Mouse (Mus musculus) erythroblast, embryonic 14.5 days (primary cell): ENCODE data around the gene Rbm44.

Source experiments
- GATA1 ChIP-seq: IDR thresholded peaks from 2 replicates; pipeline ENCODE4 v1.6.1; 2012; ENCODE audit warnings: low read length, inconsistent platforms, mixed read lengths
- TAL1 ChIP-seq: IDR thresholded peaks from 3 replicates; pipeline ENCODE4 v1.6.1; 2012; ENCODE audit warnings: low read length, inconsistent platforms, mixed read lengths

DNA sequence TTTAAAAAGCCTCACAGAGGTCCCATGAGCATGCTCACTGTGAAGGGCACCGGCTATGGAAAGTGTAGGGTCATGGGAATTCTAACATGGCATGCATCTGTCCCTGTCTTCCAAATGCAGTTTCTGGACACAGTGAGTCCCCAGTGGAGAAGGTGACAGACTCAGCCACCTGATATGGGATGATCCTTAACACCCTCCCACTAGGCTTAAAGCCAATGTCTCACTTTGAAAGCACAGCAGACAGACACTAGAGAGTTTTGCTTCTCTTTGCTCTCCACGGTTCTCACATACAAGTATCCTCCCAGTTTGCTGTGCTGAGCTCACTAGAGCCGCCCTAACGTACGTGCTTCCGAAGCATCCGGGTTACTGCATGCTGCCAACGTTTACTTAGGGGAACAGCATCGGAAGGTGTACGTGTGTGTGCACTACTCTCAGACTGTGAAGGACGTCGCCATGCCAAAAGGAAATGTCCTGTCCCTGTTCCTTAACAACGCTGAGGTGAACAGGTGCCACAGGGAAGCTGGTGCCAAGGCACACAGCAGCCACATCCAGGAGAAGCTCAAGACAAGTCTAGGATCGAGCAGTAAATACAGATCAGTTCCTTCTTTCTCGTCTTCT is 41.4 kb upstream of the Rbm44 start:
- TF ChIP-seq TAL1 (no peak), GATA1 (no peak)
